Mouse (Mus musculus) heart, embryonic 12.5 days (tissue): Measurements from ENCODE around the gene Cisd1. TPM values are rescaled to one million over a fixed set of nuclear protein-coding genes. Genes with fewer than 3 reads are reported as not detected.
"Not testable (repeated sequence)": the region's sequence is repeated elsewhere in the genome, so short reads cannot be mapped to it uniquely, and the experiment has no call there.

Experiments
- ATAC-seq: fragments of 200-750 bp; cut with Nextera tagmentation; 2 replicates; pipeline ENCODE4 v1.8.0; 2017; ENCODE audit warnings: moderate TSS enrichment, moderate library complexity; ENCODE audit not compliant: insufficient number of reproducible peaks, low FRiP score
- H3K27ac ChIP-seq: fragments of 300-500 bp; sonication (generic); 2 replicates; pipeline ENCODE4 v1.5.1; 2016; ENCODE audit warnings: mild to moderate bottlenecking, moderate library complexity; ENCODE audit not compliant: poor library complexity, severe bottlenecking
- H3K27me3 ChIP-seq: fragments of 300-500 bp; sonication (generic); replicated peaks from 2 replicates; pipeline ENCODE4 v1.6.1; 2016; ENCODE audit warnings: mild to moderate bottlenecking, moderate library complexity
- H3K36me3 ChIP-seq: fragments of 300-500 bp; sonication (generic); 2 replicates; pipeline ENCODE4 v1.6.1; 2016; ENCODE audit warnings: mild to moderate bottlenecking, moderate library complexity
- H3K4me1 ChIP-seq: fragments of 300-500 bp; sonication (generic); replicated peaks from 2 replicates; pipeline ENCODE4 v1.6.1; 2016; ENCODE audit warnings: mild to moderate bottlenecking
- H3K4me2 ChIP-seq: fragments of 300-500 bp; sonication (generic); 2 replicates; pipeline ENCODE4 v1.6.1; 2016; ENCODE audit warnings: mild to moderate bottlenecking, moderate library complexity
- H3K4me3 ChIP-seq: fragments of 300-500 bp; sonication (generic); 2 replicates; pipeline ENCODE4 v1.5.1; 2016; ENCODE audit warnings: mild to moderate bottlenecking
- H3K9ac ChIP-seq: fragments of 300-500 bp; sonication (generic); 2 replicates; pipeline ENCODE4 v1.6.1; 2016; ENCODE audit warnings: mild to moderate bottlenecking, moderate library complexity
- H3K9me3 ChIP-seq: fragments of 300-500 bp; sonication (generic); replicated peaks from 2 replicates; pipeline ENCODE4 v1.6.1; 2016; ENCODE audit warnings: mild to moderate bottlenecking, moderate library complexity
- WGBS: fragments of 180-500 bp; shearing (Covaris S2); methylation state at CpG from one replicate; pipeline ENCODE4 v1.1.7; 2016; 5-methylcytosine and 5-hydroxymethylcytosine counted together
- polyA plus RNA-seq: library from polyadenylated mRNA; unstranded; fragments of >200 nt; fragmentation: Nextera tagmentation; extraction: Ambion mirVana; gene quantifications from 2 replicates; pipeline ENCODE4 v1.2.1, GENCODE M21; 2016

Cisd1 gene
- polyA plus RNA-seq = 165 and 170 TPM in 2 replicates

GRCm38 (mm10) chr10:71344579-71345143, at the start of gene Cisd1:
Gene Cisd1, minus strand, starts transcription at chr10:71344954.
- Histone ChIP-seq H3K9me3 (no peaks in the 10 kb centered on the region), H3K4me3 (peak within 1 kb of the TSS; percentile 72), H3K4me2 (peak within 1 kb of the TSS; percentile 80), H3K9ac (peak within 1 kb of the TSS; percentile 80), H3K27ac (peak within 1 kb of the TSS; percentile 68; the same call in 1 of the 2 replicates), H3K36me3 (no peaks in the 10 kb centered on the region; the same call in 1 of the 2 replicates), H3K27me3 (no peaks in the 10 kb centered on the region), H3K4me1 (peaks cover 28% of the 10 kb centered on the region)
- under 1% methylated on average over 60 of the region's 60 CpGs for WGBS
- ATAC-seq = peak; percentile 85

DNA sequence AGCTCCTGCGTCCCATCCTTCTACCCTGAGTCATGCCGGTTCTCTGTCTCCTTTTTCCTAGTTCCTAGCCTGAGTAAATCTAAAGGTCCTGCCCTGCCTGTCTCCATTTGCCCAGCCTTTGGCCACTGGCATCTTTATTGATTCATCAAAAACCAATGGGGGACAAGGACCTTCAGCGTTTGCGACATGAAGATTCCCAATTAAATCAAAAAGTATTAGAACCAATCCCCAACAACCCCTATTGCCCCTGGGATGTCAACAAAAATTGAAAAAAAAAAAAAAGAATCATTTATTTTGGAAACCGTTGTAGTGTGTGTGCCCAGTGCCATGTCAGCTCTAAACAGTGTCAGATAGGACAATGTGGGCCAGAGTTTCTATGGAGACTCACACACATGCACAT, 44.6 kb upstream of the Cisd1 start:
- H3K9ac ChIP-seq = no peak overlapping the region
- H3K4me2 ChIP-seq = no peak overlapping the region
- ATAC-seq = no peak
- no peaks in the 10 kb centered on the region for H3K36me3 ChIP-seq
- WGBS = 88% methylated on average over 5 of the region's 5 CpGs
- no peak overlapping the region for H3K27ac ChIP-seq
- H3K9me3 ChIP-seq = peaks cover 12% of the 10 kb centered on the region
- no peaks in the 10 kb centered on the region for H3K4me1 ChIP-seq
- no peaks in the 10 kb centered on the region for H3K27me3 ChIP-seq
- no peak overlapping the region for H3K4me3 ChIP-seq

GRCm38 (mm10) chr10:71384159-71385044, 39.6 kb upstream of the Cisd1 start:
- no peaks in the 10 kb centered on the region for H3K27me3 ChIP-seq
- 84% methylated on average over 19 of the region's 19 CpGs for WGBS
- H3K4me2 ChIP-seq = no peak overlapping the region
- H3K9me3 ChIP-seq = no peaks in the 10 kb centered on the region
- no peaks in the 10 kb centered on the region for H3K4me1 ChIP-seq
- ATAC-seq = no peak
- no peak overlapping the region for H3K4me3 ChIP-seq
- H3K36me3 ChIP-seq = peaks cover 14% of the 10 kb centered on the region
- no peak overlapping the region for H3K9ac ChIP-seq
- H3K27ac ChIP-seq = no peak overlapping the region

DNA sequence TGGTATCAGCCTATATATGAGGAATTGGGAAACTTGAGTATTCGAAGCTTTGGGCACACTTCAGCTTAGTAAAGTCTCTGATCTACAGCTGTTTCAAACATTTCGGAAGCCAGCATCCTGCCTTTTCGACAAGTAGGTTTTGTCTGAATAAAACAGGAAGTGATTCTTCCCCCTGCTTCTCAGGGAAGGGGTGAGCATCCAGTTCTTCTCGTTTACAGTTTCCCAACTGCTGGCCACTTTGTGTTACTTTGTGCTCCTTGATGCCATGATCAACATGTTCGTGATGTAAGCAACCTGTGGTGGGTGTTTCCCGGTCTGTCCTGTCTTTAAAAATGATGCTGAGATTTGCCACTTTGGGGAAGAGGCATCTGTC, 38.8 kb upstream of the Cisd1 start:
- H3K36me3 ChIP-seq = peaks cover 20% of the 10 kb centered on the region
- not testable (repeated sequence) for H3K9me3 ChIP-seq, H3K9ac ChIP-seq, H3K27ac ChIP-seq, H3K4me3 ChIP-seq, H3K27me3 ChIP-seq, ATAC-seq, H3K4me1 ChIP-seq, H3K4me2 ChIP-seq
- WGBS = 77% methylated on average over 6 of the region's 6 CpGs

DNA sequence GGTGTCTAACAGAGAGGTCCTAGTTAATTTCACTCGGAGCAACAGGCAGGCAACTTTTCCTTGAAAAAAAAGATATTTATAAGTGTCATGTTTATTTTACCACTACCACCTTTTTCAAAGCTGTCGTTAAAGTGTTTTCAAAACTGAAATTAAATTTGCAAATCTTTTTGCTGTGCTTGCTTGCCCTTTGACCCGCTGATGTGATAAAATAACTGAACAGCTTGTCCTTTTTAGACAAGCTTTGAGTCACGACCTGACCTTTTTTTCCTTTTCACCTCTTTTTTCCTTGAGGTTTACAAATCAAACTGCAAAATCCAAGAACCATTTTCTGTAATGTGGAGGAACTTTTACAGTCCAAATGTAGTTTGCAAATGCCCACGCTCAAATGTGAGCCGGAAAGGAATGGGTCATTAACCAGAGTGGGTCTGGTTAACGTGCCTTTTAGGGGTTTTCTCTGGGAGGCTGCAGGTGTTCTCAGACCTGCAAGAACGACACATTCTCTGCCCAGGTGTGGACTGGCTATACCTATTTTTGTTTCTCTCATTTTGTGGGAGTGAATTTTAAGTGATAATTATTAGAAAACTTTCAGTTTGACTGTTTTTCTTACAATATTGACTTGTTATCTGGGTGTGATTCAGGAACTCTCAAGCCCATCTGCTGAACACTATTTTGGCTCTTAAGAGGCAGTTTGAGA, 38.3 kb upstream of the Cisd1 start:
- WGBS = 83% methylated on average over 8 of the region's 8 CpGs
- H3K4me3 ChIP-seq = no peak overlapping the region
- H3K4me2 ChIP-seq = no peak overlapping the region
- no peak overlapping the region for H3K9ac ChIP-seq
- no peaks in the 10 kb centered on the region for H3K9me3 ChIP-seq
- H3K27me3 ChIP-seq = no peaks in the 10 kb centered on the region
- peaks cover 23% of the 10 kb centered on the region for H3K36me3 ChIP-seq
- H3K27ac ChIP-seq = no peak overlapping the region
- ATAC-seq = no peak
- no peaks in the 10 kb centered on the region for H3K4me1 ChIP-seq

DNA sequence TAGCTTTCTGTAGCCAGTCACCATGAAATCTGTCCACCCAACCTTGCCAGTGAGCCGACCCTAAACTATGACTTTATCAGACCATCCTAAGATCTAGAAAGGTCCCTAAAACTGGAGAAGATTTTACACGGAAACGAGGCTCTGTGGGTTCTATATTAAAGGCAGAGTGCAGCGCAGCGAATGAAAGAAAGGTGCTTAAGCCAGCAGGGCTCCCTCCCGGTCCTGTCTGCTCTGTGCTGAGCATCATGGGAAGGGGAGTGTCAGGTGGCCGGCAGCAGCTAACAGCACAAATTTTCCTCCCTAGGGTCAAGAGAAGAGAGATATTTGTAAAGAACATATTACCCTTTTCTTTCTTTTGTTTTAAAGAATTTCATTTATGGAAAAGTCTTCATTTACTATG, 37.4 kb upstream of the Cisd1 start:
- Histone ChIP-seq H3K9ac (no peak overlapping the region), H3K36me3 (peaks cover 26% of the 10 kb centered on the region), H3K9me3 (no peaks in the 10 kb centered on the region), H3K4me3 (no peak overlapping the region), H3K27ac (no peak overlapping the region), H3K4me2 (no peak overlapping the region), H3K27me3 (no peaks in the 10 kb centered on the region), H3K4me1 (no peaks in the 10 kb centered on the region)
- 82% methylated on average over 7 of the region's 7 CpGs for WGBS
- ATAC-seq = no peak

GRCm38 (mm10) chr10:71381471-71382033, 36.8 kb upstream of the Cisd1 start:
- ATAC-seq = no peak
- Histone ChIP-seq H3K4me1 (no peaks in the 10 kb centered on the region), H3K9me3 (no peaks in the 10 kb centered on the region), H3K9ac (no peak overlapping the region), H3K4me3 (no peak overlapping the region), H3K4me2 (no peak overlapping the region), H3K27me3 (no peaks in the 10 kb centered on the region), H3K27ac (no peak overlapping the region), H3K36me3 (peaks cover 32% of the 10 kb centered on the region)
- WGBS = 88% methylated on average over 29 of the region's 29 CpGs

GRCm38 (mm10) chr10:71380406-71380805, 35.7 kb upstream of the Cisd1 start:
- no peak overlapping the region for H3K4me3 ChIP-seq
- H3K4me1 ChIP-seq = no peaks in the 10 kb centered on the region
- H3K4me2 ChIP-seq = no peak overlapping the region
- ATAC-seq = no peak
- H3K27me3 ChIP-seq = no peaks in the 10 kb centered on the region
- WGBS = 89% methylated on average over 7 of the region's 7 CpGs
- H3K27ac ChIP-seq = no peak overlapping the region
- H3K36me3 ChIP-seq = peaks cover 34% of the 10 kb centered on the region
- H3K9ac ChIP-seq = no peak overlapping the region
- no peaks in the 10 kb centered on the region for H3K9me3 ChIP-seq

DNA sequence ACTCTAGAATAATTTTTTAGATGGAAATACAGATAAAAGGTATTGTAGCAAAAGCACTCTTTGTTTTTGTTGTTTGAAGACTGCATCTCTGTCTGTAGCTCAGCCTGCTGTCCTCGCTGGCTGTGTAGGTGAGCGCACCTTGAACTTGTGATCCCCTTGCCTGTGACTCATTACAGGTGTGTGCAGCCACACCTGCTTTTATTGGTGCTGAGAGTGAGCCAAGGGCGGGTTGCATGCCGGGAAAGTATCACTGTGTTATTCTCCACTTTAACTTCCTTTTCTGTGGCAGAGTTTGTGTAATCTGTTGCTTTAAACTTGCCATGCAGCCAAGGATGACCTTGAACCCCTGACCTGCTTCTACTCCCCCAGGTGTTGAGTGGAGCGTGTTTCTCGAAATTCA, 31.3 kb upstream of the Cisd1 start:
- no peaks in the 10 kb centered on the region for H3K4me1 ChIP-seq
- WGBS = 87% methylated on average over 6 of the region's 6 CpGs
- ATAC-seq = no peak
- no peak overlapping the region for H3K4me3 ChIP-seq
- H3K9ac ChIP-seq = no peak overlapping the region
- peaks cover 35% of the 10 kb centered on the region for H3K36me3 ChIP-seq
- H3K27me3 ChIP-seq = no peaks in the 10 kb centered on the region
- H3K9me3 ChIP-seq = no peaks in the 10 kb centered on the region
- H3K27ac ChIP-seq = no peak overlapping the region
- no peak overlapping the region for H3K4me2 ChIP-seq

DNA sequence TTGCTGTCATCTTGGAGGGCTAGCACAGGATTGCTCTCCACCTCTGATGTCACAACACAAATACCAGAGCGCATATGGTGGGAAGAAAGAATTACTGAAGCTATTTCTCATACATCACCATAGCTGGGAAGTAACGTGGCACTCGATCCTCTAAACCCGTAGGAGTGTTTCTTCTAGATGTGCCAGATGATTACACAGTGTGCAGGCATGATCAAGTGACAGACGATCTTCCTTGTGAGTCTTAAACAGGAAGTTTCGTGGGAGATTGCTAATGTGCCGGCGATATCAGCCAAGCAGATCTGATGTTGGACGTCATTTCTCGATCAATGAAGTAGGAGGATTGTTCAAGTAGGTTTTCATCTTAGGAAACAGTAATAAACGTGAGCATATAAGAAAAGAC, 29.0 kb upstream of the Cisd1 start:
- H3K4me3 ChIP-seq = no peak overlapping the region
- no peak overlapping the region for H3K9ac ChIP-seq
- ATAC-seq = no peak
- no peaks in the 10 kb centered on the region for H3K9me3 ChIP-seq
- no peaks in the 10 kb centered on the region for H3K27me3 ChIP-seq
- H3K27ac ChIP-seq = no peak overlapping the region
- no peaks in the 10 kb centered on the region for H3K4me1 ChIP-seq
- WGBS = 86% methylated on average over 11 of the region's 11 CpGs
- no peak overlapping the region for H3K4me2 ChIP-seq
- H3K36me3 ChIP-seq = peaks cover 29% of the 10 kb centered on the region

- no peaks in the 10 kb centered on the region for H3K27me3 ChIP-seq
- H3K9ac ChIP-seq = no peak overlapping the region
- ATAC-seq = no peak
- no peaks in the 10 kb centered on the region for H3K9me3 ChIP-seq
- H3K36me3 ChIP-seq = peaks cover 24% of the 10 kb centered on the region
- no peak overlapping the region for H3K4me2 ChIP-seq
- WGBS = 83% methylated on average over 6 of the region's 6 CpGs
- no peaks in the 10 kb centered on the region for H3K4me1 ChIP-seq
- H3K4me3 ChIP-seq = no peak overlapping the region
- H3K27ac ChIP-seq = no peak overlapping the region
Observed at GRCm38 (mm10) chr10:71371881-71372280, 27.1 kb upstream of the Cisd1 start.
